Mouse (Mus musculus) embryonic facial prominence, embryonic 10.5 days (tissue): ENCODE data around the gene Aknad1. TPM values are rescaled to one million over a fixed set of nuclear protein-coding genes. Genes with fewer than 3 reads are reported as not detected.

Source experiments
- DNase-seq: peaks from one replicate; pipeline ENCODE4 v3.0.0-alpha.2; 2017; ENCODE audit warnings: low spot score
- H3K27ac ChIP-seq: fragments of 300-500 bp; sonication (generic); replicated peaks from 2 replicates; pipeline ENCODE4 v1.5.1; 2016; ENCODE audit warnings: mild to moderate bottlenecking
- H3K27me3 ChIP-seq: fragments of 300-500 bp; sonication (generic); replicated peaks from 2 replicates; pipeline ENCODE4 v1.6.1; 2016; ENCODE audit warnings: low read depth, mild to moderate bottlenecking; ENCODE audit not compliant: poor library complexity, severe bottlenecking
- H3K36me3 ChIP-seq: fragments of 300-500 bp; sonication (generic); replicated peaks from 2 replicates; pipeline ENCODE4 v1.6.1; 2016; ENCODE audit warnings: mild to moderate bottlenecking, moderate library complexity
- H3K4me1 ChIP-seq: fragments of 300-500 bp; sonication (generic); 2 replicates; pipeline ENCODE4 v1.6.1; 2016
- H3K4me3 ChIP-seq: fragments of 300-500 bp; sonication (generic); 2 replicates; pipeline ENCODE4 v1.5.1; 2016; ENCODE audit warnings: mild to moderate bottlenecking, moderate library complexity
- H3K9me3 ChIP-seq: fragments of 300-500 bp; sonication (generic); 2 replicates; pipeline ENCODE4 v1.6.1; 2016; ENCODE audit warnings: mild to moderate bottlenecking
- WGBS: fragments of 180-500 bp; shearing (Covaris S2); methylation state at CpG from one replicate; pipeline ENCODE4 v1.1.7; 2016; 5-methylcytosine and 5-hydroxymethylcytosine counted together
- polyA plus RNA-seq: library from polyadenylated mRNA; unstranded; fragments of >200 nt; fragmentation: Nextera tagmentation; extraction: Ambion mirVana; gene quantifications from 2 replicates; pipeline ENCODE4 v1.2.1, GENCODE M21; 2016

The Aknad1 gene
- polyA plus RNA-seq, 1 experiment from 2014 or later: 0.06 TPM

GRCm38 (mm10) chr3:108792420-108792819 lies 53.0 kb downstream of the Aknad1 start:
- H3K4me1 ChIP-seq: peaks cover 44% of the 10 kb centered on the region
- H3K4me3 ChIP-seq: no peak overlapping the region

DNA sequence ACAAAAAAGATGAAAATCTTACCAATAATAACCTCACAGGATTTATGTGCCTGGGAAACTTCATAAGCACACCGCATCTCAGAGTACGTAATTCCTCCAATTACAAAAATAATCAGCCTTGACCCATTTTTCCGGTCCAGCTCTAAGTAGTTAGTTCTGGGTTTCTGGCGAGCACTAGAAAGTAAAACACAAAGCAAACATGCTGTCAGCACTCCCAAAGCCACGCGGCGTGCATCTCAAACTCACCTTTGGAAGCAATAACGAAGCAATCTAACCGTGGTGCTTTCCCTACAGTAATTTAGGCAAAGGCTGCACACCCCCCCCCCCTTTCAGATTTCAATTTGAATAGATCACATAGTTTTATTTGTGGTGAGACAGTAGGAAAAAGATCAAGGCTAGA lies 55.3 kb downstream of the Aknad1 start:
- Histone ChIP-seq H3K9me3 (no peaks in the 10 kb centered on the region), H3K36me3 (peaks cover 46% of the 10 kb centered on the region), H3K27ac (no peak overlapping the region), H3K4me3 (no peak overlapping the region), H3K27me3 (no peaks in the 10 kb centered on the region), H3K4me1 (peaks cover 21% of the 10 kb centered on the region)
- WGBS: 85% methylated on average over 9 of the region's 9 CpGs
- DNase-seq: no peak

More at GRCm38 (mm10) chr3:108792420-108792819, 53.0 kb downstream of the Aknad1 start:
- Histone ChIP-seq H3K27ac (no peak overlapping the region), H3K36me3 (peaks cover 34% of the 10 kb centered on the region), H3K27me3 (no peaks in the 10 kb centered on the region), H3K9me3 (no peaks in the 10 kb centered on the region)
- no peak for DNase-seq

DNA sequence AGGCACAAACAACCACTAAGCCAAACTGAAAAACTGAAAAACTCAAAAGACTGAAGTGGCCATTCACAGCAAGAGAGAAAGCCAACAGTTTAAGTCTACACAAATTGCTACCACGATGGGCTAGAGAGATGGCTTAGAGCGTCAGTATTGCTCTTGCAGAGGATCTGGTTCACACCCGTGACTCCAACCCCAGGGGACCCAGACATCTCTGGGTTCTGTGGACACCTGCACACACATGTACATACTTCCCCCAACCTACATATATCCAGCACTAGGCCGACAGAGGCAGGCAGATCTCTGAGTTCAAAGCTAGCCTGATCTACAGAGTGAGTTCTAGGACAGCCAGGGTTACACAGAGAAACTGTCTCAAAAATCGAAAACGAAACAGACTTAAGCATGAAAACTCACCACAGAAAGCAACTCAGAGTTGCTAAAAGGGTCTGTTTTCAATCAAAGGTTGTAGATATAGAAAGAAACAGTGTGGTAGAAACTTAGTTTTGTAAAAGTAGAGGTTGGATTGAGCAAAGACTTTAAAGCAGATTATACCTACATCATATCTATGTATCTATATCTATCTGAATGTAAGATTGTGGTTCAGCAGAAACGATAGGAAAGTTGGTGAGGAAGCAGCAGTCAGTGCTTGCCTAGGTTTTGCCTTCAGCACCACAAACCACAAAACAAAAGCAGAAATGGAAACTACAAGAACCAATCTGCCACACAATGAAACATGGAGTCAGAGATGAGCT lies 56.3 kb downstream of the Aknad1 start:
- WGBS: 91% methylated on average over 7 of the region's 7 CpGs
- peaks cover 56% of the 10 kb centered on the region for H3K36me3 ChIP-seq
- H3K4me1 ChIP-seq: peaks cover 17% of the 10 kb centered on the region
- no peaks in the 10 kb centered on the region for H3K27me3 ChIP-seq
- H3K9me3 ChIP-seq: no peaks in the 10 kb centered on the region
- H3K27ac ChIP-seq: no peak overlapping the region
- H3K4me3 ChIP-seq: no peak overlapping the region
- no peak for DNase-seq

DNA sequence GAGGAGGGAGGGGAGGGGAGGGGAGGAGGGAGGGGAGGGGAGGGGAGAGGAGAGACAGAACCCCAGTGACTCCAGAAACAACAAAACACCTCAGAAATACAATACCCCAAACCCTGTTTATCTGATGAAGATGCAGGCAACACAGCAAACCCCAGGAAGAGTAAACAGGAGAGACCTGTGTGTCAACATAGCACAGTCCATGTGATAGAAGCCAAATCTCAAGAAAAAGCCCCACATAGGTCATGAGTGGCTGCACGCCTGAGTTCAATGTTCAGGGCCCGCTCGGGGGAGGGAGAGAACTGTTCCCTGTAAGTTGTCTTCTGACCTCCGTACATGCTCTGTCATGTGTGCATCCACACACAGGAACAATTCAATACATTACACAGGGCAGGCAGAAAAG lies 56.9 kb downstream of the Aknad1 start:
- DNase-seq: no peak
- Histone ChIP-seq H3K27me3 (no peaks in the 10 kb centered on the region), H3K4me3 (no peak overlapping the region), H3K4me1 (peaks cover 10% of the 10 kb centered on the region), H3K36me3 (peaks cover 62% of the 10 kb centered on the region), H3K9me3 (no peaks in the 10 kb centered on the region), H3K27ac (no peak overlapping the region)
- 92% methylated on average over 4 of the region's 4 CpGs for WGBS

GRCm38 (mm10) chr3:108797723-108798122 lies 58.3 kb downstream of the Aknad1 start:
- Histone ChIP-seq H3K36me3 (peaks cover 69% of the 10 kb centered on the region), H3K9me3 (no peaks in the 10 kb centered on the region), H3K27ac (no peak overlapping the region), H3K4me1 (no peaks in the 10 kb centered on the region), H3K27me3 (no peaks in the 10 kb centered on the region), H3K4me3 (no peak overlapping the region)
- 91% methylated on average over 6 of the region's 6 CpGs for WGBS
- no peak for DNase-seq

GRCm38 (mm10) chr3:108798375-108798774 lies 58.9 kb downstream of the Aknad1 start:
- Histone ChIP-seq H3K4me1 (no peaks in the 10 kb centered on the region), H3K27me3 (no peaks in the 10 kb centered on the region), H3K4me3 (no peak overlapping the region), H3K36me3 (peaks cover 74% of the 10 kb centered on the region), H3K9me3 (no peaks in the 10 kb centered on the region), H3K27ac (no peak overlapping the region)
- 90% methylated on average over 2 of the region's 2 CpGs for WGBS
- DNase-seq: no peak

- Histone ChIP-seq H3K36me3 (peaks cover 58% of the 10 kb centered on the region), H3K9me3 (no peaks in the 10 kb centered on the region)
- WGBS: 85% methylated on average over 5 of the region's 5 CpGs
Observed at GRCm38 (mm10) chr3:108805622-108806021, 66.2 kb downstream of the Aknad1 start.

DNA sequence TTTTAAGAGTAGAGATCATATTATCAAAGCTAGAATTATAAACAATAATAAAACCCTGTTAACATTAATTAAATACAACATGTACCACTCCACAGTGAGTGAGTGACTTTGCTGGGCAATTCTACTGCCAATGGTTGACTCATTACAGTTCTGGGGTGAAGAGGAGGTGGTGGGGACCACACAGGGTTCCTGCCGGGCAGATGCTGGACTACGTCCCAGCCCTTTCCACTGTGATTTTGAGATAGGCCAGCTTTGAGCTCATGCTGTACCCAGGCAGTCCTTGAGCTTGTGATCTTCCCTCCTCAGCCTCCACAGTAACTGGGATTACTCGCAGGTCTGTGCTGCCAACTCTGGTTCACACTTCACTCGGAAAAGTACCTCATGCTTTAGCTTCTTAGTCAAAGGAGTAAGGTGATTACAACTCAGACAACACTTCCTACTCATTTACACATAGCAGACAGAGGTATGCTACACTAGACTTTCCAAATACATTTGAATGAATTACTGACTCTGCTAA lies 71.3 kb downstream of the Aknad1 start:
- H3K4me3 ChIP-seq: no peak overlapping the region
- WGBS: 84% methylated on average over 4 of the region's 4 CpGs
- H3K36me3 ChIP-seq: peaks cover 52% of the 10 kb centered on the region
- no peak for DNase-seq
- H3K27ac ChIP-seq: no peak overlapping the region
- H3K4me1 ChIP-seq: no peaks in the 10 kb centered on the region
- no peaks in the 10 kb centered on the region for H3K9me3 ChIP-seq
- no peaks in the 10 kb centered on the region for H3K27me3 ChIP-seq

More at GRCm38 (mm10) chr3:108805622-108806021, 66.2 kb downstream of the Aknad1 start:
- Histone ChIP-seq H3K27ac (no peak overlapping the region), H3K4me1 (peaks cover 8% of the 10 kb centered on the region; the same call in 1 of the 2 replicates), H3K27me3 (no peaks in the 10 kb centered on the region), H3K4me3 (no peak overlapping the region)
- no peak for DNase-seq

DNA sequence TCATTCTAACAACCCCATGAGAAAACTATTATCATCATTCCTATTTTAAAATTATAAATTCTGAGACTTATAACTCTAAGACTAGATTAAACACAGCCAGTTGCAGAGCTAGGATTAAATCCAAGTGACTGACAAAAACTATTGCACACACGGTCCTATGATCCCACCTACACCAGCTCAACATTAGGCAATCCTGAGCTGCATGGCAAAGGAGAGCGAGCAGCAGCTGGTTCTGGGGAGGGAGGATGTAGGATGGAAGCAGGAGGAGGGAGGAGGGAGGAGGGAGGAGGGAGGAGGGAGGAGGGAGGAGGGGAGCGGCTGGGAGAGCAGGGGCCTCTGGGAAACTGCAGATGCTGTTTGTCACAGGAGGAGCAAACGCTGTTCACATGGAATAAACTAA lies 76.2 kb downstream of the Aknad1 start:
- WGBS: 89% methylated on average over 4 of the region's 4 CpGs

GRCm38 (mm10) chr3:108830493-108830892 lies 91.0 kb downstream of the Aknad1 start:
- WGBS: 82% methylated on average over 11 of the region's 11 CpGs

More for the DNA sequence above, 76.2 kb downstream of the Aknad1 start:
- Histone ChIP-seq H3K4me1 (no peaks in the 10 kb centered on the region), H3K27me3 (no peaks in the 10 kb centered on the region), H3K4me3 (no peak overlapping the region), H3K36me3 (peaks cover 41% of the 10 kb centered on the region), H3K27ac (no peak overlapping the region), H3K9me3 (no peaks in the 10 kb centered on the region)
- no peak for DNase-seq

DNA sequence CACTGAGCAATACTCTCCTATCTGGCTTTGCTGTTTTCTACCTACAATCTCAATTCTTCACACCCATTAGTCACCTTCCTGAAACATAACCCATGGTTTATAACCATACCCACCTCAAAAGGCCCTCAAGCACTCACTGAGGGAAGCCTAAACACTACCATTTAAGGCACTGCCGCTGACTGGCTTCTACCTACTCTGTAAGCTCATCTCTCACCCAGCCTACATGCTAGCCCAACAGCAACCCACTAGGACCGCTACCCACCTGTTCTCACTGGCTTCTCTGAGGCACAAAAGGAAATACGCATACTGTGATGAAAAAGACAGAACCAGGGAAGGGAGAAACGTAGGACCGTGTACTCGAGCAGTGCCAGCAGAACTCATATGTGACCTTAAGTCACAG lies 92.3 kb downstream of the Aknad1 start:
- Histone ChIP-seq H3K9me3 (no peaks in the 10 kb centered on the region), H3K36me3 (peaks cover 29% of the 10 kb centered on the region), H3K27me3 (no peaks in the 10 kb centered on the region), H3K4me3 (no peak overlapping the region), H3K27ac (no peak overlapping the region), H3K4me1 (no peaks in the 10 kb centered on the region)
- no peak for DNase-seq
- 95% methylated on average over 6 of the region's 6 CpGs for WGBS

More at GRCm38 (mm10) chr3:108830493-108830892, 91.0 kb downstream of the Aknad1 start:
- H3K4me3 ChIP-seq: no peak overlapping the region
- H3K9me3 ChIP-seq: no peaks in the 10 kb centered on the region
- no peak overlapping the region for H3K27ac ChIP-seq
- H3K27me3 ChIP-seq: no peaks in the 10 kb centered on the region
- H3K4me1 ChIP-seq: no peaks in the 10 kb centered on the region
- DNase-seq: peak; percentile 25
- H3K36me3 ChIP-seq: peaks cover 33% of the 10 kb centered on the region
